Mouse (Mus musculus) liver, postnatal 0 days (tissue): ENCODE data around the gene Dcxr. TPM values are rescaled to one million over a fixed set of nuclear protein-coding genes. Genes with fewer than 3 reads are reported as not detected.
"Not testable (repeated sequence)": the region's sequence is repeated elsewhere in the genome, so short reads cannot be mapped to it uniquely, and the experiment has no call there.

Source experiments
- ATAC-seq: fragments of 200-750 bp; cut with Nextera tagmentation; 2 replicates; pipeline ENCODE4 v1.8.0; 2017; ENCODE audit warnings: mild to moderate bottlenecking, moderate library complexity
- DNase-seq: peaks from one replicate; pipeline ENCODE4 v3.0.0-alpha.2; 2016
- H3K27ac ChIP-seq: fragments of 300-500 bp; sonication (generic); 2 replicates; pipeline ENCODE4 v1.5.1; 2014; ENCODE audit warnings: antibody characterized with exemption, moderate library complexity, mild to moderate bottlenecking, low read depth
- H3K27me3 ChIP-seq: fragments of 300-500 bp; sonication (generic); 2 replicates; pipeline ENCODE4 v1.6.1; 2014; ENCODE audit warnings: low read length, control low read depth, mixed read lengths; ENCODE audit not compliant: insufficient read depth
- H3K36me3 ChIP-seq: fragments of 300-500 bp; sonication (generic); replicated peaks from 2 replicates; pipeline ENCODE4 v1.6.1; 2014; ENCODE audit warnings: mild to moderate bottlenecking, control low read depth, low read length, moderate library complexity, mixed read lengths; ENCODE audit not compliant: insufficient read depth
- H3K4me1 ChIP-seq: fragments of 300-500 bp; sonication (generic); 2 replicates; pipeline ENCODE4 v1.6.1; 2014; ENCODE audit warnings: antibody characterized with exemption, mild to moderate bottlenecking, control low read depth; ENCODE audit not compliant: insufficient read depth
- H3K4me2 ChIP-seq: fragments of 300-500 bp; sonication (generic); 2 replicates; pipeline ENCODE4 v1.6.1; 2014; ENCODE audit warnings: low read depth, mild to moderate bottlenecking, low read length, moderate library complexity, mixed read lengths
- H3K4me3 ChIP-seq: fragments of 300-500 bp; sonication (generic); 2 replicates; pipeline ENCODE4 v1.5.1; 2014; ENCODE audit warnings: low read depth, low read length
- H3K9ac ChIP-seq: fragments of 300-500 bp; sonication (generic); replicated peaks from 2 replicates; pipeline ENCODE4 v1.6.1; 2014; ENCODE audit warnings: mild to moderate bottlenecking, moderate library complexity
- H3K9me3 ChIP-seq: fragments of 300-500 bp; sonication (generic); 2 replicates; pipeline ENCODE4 v1.6.1; 2016; ENCODE audit warnings: mild to moderate bottlenecking, control low read depth, low read length, mixed read lengths
- CTCF ChIP-seq: sonication (generic); IDR thresholded peaks from 2 replicates; pipeline ENCODE4 v1.5.1; 2016; ENCODE audit warnings: antibody characterized with exemption, low read depth
- EP300 ChIP-seq: IDR thresholded peaks from 2 replicates; pipeline ENCODE4 v1.6.1; 2016; ENCODE audit warnings: antibody characterized with exemption, low read depth, mild to moderate bottlenecking
- WGBS: fragments of 180-500 bp; shearing (Covaris S2); extraction: QIAGEN DNeasy Blood & Tissue Kit; methylation state at CpG from one replicate; pipeline ENCODE4 v1.1.7; 2014; ENCODE audit not compliant: insufficient replicate concordance; 5-methylcytosine and 5-hydroxymethylcytosine counted together
- polyA plus RNA-seq: library from polyadenylated mRNA; unstranded; fragments of >200 nt; fragmentation: Nextera tagmentation; extraction: Ambion mirVana; gene quantifications from 2 replicates; pipeline ENCODE4 v1.2.1, GENCODE M21; 2015

The Dcxr gene
- polyA plus RNA-seq, 1 experiment from 2014 or later, result 118 TPM

DNA sequence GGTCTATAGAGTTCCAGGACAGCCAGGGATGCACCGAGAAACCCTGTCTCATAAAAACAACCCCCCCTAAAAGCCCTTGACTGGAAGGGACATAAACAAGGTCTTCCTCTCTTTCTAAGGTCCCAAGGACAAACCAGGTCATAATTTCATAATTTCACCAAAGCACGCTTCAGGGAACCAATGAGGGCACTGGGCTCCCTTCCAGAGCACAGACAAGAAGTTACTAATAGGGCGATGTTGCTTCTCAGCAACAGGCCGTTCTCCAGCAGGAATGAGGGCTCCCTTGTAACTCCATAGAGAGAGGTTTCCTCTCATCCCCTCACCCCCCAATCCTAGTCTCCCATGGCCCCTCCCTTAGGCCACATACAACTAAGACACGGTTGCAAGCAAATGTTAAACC is 13.9 kb upstream of the Dcxr start:
- 90% methylated on average over 5 of the region's 5 CpGs for WGBS
- no peak for TF ChIP-seq EP300
- TF ChIP-seq CTCF, result no peak
- H3K36me3 ChIP-seq, result no peaks in the 10 kb centered on the region

DNA sequence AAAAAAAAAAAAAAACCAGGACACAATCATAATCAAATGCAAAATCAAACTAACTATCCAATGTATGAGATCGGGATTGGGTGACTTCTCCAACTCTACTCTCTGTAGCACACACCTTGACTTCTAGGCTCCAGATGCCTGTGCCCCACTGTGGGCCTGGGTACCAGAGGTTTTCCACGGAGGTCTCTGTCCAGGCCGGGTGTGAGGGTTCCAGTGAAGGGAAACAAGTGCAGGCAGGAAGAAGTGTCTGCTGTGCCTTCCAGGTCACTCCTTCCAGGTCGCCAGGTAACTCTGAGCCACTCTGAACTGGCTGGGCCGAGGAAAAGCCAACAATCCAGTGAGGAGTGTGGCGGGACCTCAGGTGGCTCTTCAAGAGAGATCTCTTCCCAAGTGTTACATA is 9.3 kb upstream of the Dcxr start:
- H3K36me3 ChIP-seq, result no peaks in the 10 kb centered on the region
- TF ChIP-seq EP300, result no peak
- no peak for TF ChIP-seq CTCF
- 0 out of 2 replicates have a peak, but pooled peaks cover 3% of the 10 kb centered on the region for H3K27me3 ChIP-seq
- no peaks in the 10 kb centered on the region for H3K4me1 ChIP-seq
- H3K9me3 ChIP-seq, result no peaks in the 10 kb centered on the region
- DNase-seq (no peak), ATAC-seq (no peak)
- no peak overlapping the region for H3K4me3 ChIP-seq
- 65% methylated on average over 6 of the region's 6 CpGs for WGBS
- H3K4me2 ChIP-seq, result no peak overlapping the region
- no peak overlapping the region for H3K9ac ChIP-seq
- no peak overlapping the region for H3K27ac ChIP-seq

More for the DNA sequence above, 13.9 kb upstream of the Dcxr start:
- H3K9ac ChIP-seq, result no peak overlapping the region
- H3K27me3 ChIP-seq, result no peaks in the 10 kb centered on the region
- H3K4me3 ChIP-seq, result no peak overlapping the region
- no peak overlapping the region for H3K27ac ChIP-seq
- no peak overlapping the region for H3K4me2 ChIP-seq
- DNase-seq (no peak), ATAC-seq (no peak)
- no peaks in the 10 kb centered on the region for H3K4me1 ChIP-seq
- H3K9me3 ChIP-seq, result no peaks in the 10 kb centered on the region

DNA sequence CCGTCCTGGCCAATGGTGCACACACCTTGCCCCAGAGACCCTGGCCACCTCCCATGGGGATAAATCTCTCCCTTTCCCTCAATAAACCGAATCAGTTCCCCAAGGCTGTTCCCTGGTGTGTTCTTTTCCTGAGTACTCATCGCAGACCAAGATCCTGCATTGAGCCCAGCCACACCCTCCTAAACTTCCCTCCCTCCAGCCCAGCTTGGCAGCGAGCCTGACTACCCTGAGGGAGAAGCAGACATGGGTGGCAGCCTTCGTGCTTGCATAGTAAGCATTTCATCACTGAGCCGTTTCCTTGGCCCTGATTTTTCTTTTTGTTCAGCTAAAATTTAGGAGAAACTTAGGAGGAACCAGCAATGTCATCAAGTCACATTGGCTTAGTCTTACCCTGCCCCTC is 6.4 kb upstream of the Dcxr start:
- no peak for TF ChIP-seq EP300
- TF ChIP-seq CTCF, result no peak
- Histone ChIP-seq H3K4me2 (no peak overlapping the region), H3K27me3 (0 out of 2 replicates have a peak, but pooled peaks cover 8% of the 10 kb centered on the region), H3K36me3 (no peaks in the 10 kb centered on the region), H3K9me3 (no peaks in the 10 kb centered on the region), H3K4me3 (no peak overlapping the region), H3K27ac (no peak overlapping the region), H3K4me1 (peaks cover 2% of the 10 kb centered on the region; the same call in 1 of the 2 replicates), H3K9ac (no peak overlapping the region)
- WGBS, result 45% methylated on average over 6 of the region's 6 CpGs
- ATAC-seq (no peak), DNase-seq (no peak)

DNA sequence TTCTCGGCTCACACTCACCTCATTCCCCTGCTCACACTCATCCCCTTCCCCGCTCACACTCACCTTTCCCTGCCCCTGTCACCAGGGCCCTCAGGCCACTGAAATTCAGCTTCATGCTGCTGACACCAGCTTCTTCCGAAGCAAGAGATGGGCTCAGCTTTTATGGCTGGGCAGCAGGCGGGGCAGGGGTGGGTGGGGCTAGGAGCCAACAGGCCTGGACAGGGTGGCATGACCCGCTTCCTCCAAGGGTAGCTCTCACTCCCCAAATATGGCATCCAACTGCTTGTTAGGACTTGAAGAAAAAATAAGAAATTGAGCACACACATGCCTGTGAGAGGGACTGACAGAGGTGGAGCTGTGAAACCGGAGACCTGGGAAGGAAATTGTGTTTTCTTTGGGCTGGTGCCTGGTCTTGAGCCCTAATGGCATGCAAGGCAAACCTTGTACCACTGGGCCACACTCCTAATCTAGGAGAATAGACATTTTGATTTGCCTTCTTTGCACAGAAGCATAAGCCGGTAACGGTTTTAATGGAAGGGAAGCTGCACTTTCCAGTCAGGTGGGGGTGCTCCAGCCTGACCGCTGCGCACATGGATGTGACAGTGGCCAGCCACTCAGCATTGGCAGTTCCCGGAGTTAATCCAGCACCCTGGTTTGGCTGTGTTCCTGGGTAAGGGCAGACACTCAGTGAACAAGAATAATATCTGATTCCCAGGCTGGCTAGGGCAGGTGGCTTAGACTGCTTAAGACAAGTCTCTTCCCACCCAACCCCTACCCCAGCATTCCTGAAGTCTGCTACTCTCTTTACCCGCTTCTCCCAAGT is 5.0 kb upstream of the Dcxr start, which contains the start of gene Cbr2:
Cbr2 (minus strand) TSS at position 257 of the 823 bp plus-strand sequence.
- TF ChIP-seq EP300, result no peak
- TF ChIP-seq CTCF, result no peak
- Histone ChIP-seq H3K27ac (no peak within 1 kb of the TSS), H3K27me3 (0 out of 2 replicates have a peak, but pooled peaks cover 8% of the 10 kb centered on the region), H3K4me3 (no peak within 1 kb of the TSS), H3K4me2 (no peak within 1 kb of the TSS), H3K4me1 (peaks cover 2% of the 10 kb centered on the region; the same call in 1 of the 2 replicates), H3K36me3 (no peaks in the 10 kb centered on the region), H3K9me3 (no peaks in the 10 kb centered on the region), H3K9ac (no peak within 1 kb of the TSS)
- DNase-seq (no peak), ATAC-seq (no peak)
- 68% methylated on average over 12 of the region's 12 CpGs for WGBS

DNA sequence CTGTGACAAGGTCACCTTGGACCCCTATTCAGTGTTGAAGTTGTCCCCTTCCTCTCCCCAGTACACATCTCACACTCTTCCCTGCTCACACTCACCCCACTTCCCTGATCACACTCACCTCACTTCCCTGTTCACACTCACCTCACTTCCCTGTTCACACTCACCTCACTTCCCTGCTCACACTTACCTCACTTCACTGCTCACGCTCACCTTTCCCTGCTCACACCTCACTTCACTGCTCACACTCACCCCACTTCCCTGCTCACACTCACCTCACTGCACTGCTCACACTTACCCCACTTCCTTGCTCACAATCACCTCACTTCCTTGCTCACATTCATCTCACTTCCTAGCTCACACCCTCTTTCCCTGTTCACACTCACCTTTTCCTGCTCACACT is 4.3 kb upstream of the Dcxr start:
- no peak overlapping the region for H3K9ac ChIP-seq
- no peaks in the 10 kb centered on the region for H3K9me3 ChIP-seq
- H3K4me3 ChIP-seq, result no peak overlapping the region
- no peak for ATAC-seq
- TF ChIP-seq EP300, result no peak
- TF ChIP-seq CTCF, result no peak
- 76% methylated on average over 1 of the region's 1 CpGs for WGBS
- H3K4me1 ChIP-seq, result peaks cover 7% of the 10 kb centered on the region
- H3K4me2 ChIP-seq, result no peak overlapping the region
- no peaks in the 10 kb centered on the region for H3K36me3 ChIP-seq
- no peak for DNase-seq
- 0 out of 2 replicates have a peak, but pooled peaks cover 8% of the 10 kb centered on the region for H3K27me3 ChIP-seq
- no peak overlapping the region for H3K27ac ChIP-seq

DNA sequence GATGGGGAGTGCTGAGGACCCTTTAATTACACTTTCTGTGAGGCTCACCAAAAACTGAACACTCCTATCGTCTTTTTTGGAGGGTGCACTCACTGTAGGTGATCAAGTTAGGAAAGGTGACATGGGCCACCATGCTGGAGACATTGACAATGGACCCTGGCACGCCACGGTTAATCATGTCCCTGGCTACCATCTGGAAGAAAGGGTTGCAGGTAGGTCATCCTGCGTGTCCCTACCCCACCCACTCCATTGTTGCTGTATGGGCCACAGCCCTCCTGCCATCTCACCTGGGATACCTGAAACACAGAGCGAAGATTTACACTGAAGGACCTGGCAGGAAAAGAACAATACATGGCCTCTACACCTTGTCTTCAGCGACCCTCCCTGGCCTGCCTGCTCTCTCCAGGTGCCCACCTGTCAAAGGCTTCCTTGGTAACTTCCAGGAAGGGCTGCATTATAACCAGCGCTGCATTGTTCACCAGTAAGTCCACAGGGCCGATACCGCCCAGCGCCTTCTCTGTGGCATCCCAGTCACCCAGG is 3.3 kb upstream of the Dcxr start:
- 85% methylated on average over 10 of the region's 10 CpGs for WGBS
- TF ChIP-seq EP300 (no peak), CTCF (no peak)
- H3K4me1 ChIP-seq, result peaks cover 15% of the 10 kb centered on the region
- H3K4me3 ChIP-seq, result no peak overlapping the region
- DNase-seq, result no peak
- 0 out of 2 replicates have a peak, but pooled peaks cover 2% of the 10 kb centered on the region for H3K36me3 ChIP-seq
- ATAC-seq, result no peak
- no peaks in the 10 kb centered on the region for H3K9me3 ChIP-seq
- H3K4me2 ChIP-seq, result no peak overlapping the region
- H3K27ac ChIP-seq, result no peak overlapping the region
- H3K27me3 ChIP-seq, result 0 out of 2 replicates have a peak, but pooled peaks cover 8% of the 10 kb centered on the region
- H3K9ac ChIP-seq, result no peak overlapping the region

DNA sequence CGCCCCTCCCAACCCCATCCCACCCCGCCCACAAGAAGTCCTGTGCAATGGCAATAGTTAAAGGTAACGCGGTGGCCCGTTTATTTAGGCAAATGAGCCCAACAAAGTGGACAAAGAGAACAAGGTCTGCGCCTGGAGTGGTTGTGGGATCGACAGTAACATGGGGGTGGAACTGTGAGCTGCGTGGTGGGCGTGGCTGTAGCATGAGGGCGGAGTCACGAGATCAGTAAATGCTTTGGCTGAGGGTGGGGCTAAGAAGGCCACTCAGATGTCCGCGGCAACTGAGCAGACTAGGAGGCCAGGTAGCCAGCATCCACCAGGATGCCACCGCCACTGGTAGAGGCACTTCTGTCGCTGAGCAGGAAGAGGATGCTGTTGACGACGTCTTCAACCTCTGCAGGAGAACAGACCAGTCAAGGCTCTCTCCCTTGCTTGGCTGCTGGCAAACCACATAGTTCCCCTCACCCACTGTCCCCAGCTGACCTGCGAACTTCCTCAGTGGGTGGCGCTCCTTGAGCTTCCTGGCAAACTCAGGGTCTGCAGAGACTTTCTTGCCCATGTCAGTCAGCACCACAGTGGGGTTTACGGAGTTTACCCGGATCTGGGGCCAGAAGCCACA is 2.5 kb upstream of the Dcxr start:
- DNase-seq, result peak; percentile 73
- H3K4me1 ChIP-seq, result peaks cover 15% of the 10 kb centered on the region
- peak overlapping the region; percentile 47 for H3K4me2 ChIP-seq
- H3K9me3 ChIP-seq, H3K4me3 ChIP-seq, H3K27me3 ChIP-seq, H3K36me3 ChIP-seq, H3K9ac ChIP-seq, H3K27ac ChIP-seq: not testable (repeated sequence)
- ATAC-seq, result peak; percentile 30
- 5% methylated on average over 17 of the region's 21 CpGs for WGBS
